Mouse (Mus musculus) lung, postnatal 25 days (tissue): ENCODE data around the gene Asb15.

Experiments used
- DNase-seq: peaks from one replicate; pipeline ENCODE4 v3.0.0; 2022; ENCODE audit warnings: low spot score

Gene Asb15

GRCm38 (mm10) chr6:24528064-24528243 is at the start of gene Asb15:
Gene Asb15, plus strand, starts transcription at chr6:24528144.
- DNase-seq = no peak

GRCm38 (mm10) chr6:24486530-24486929 is 41.4 kb upstream of the Asb15 start:
- no peak for DNase-seq

GRCm38 (mm10) chr6:24490341-24490740 is 37.6 kb upstream of the Asb15 start:
- no peak for DNase-seq

GRCm38 (mm10) chr6:24504141-24504540 is 23.8 kb upstream of the Asb15 start:
- DNase-seq = no peak

GRCm38 (mm10) chr6:24514552-24515284 is 13.2 kb upstream of the Asb15 start, which contains the start of gene Iqub:
Gene Iqub, minus strand, starts transcription at chr6:24515067.
- DNase-seq = peak; percentile 71

GRCm38 (mm10) chr6:24516197-24516596 is 11.7 kb upstream of the Asb15 start:
- DNase-seq = peak; percentile 29

GRCm38 (mm10) chr6:24525705-24526104 is 2.2 kb upstream of the Asb15 start:
- DNase-seq = no peak

- peak; percentile 94 for DNase-seq
Observed at GRCm38 (mm10) chr6:24527155-24528063, 535 bp upstream of the Asb15 start, which contains the start of gene Ndufa5. Gene Ndufa5, minus strand, starts transcription at chr6:24528013.

GRCm38 (mm10) chr6:24530166-24530565 is 2.2 kb downstream of the Asb15 start:
- peak; percentile 64 for DNase-seq

GRCm38 (mm10) chr6:24530711-24531420 is 2.9 kb downstream of the Asb15 start:
- DNase-seq = no peak

- no peak for DNase-seq
Observed at GRCm38 (mm10) chr6:24532804-24533203, 4.9 kb downstream of the Asb15 start.

- DNase-seq = no peak
Observed at GRCm38 (mm10) chr6:24538435-24538834, 10.5 kb downstream of the Asb15 start.

GRCm38 (mm10) chr6:24540106-24540505 is 12.2 kb downstream of the Asb15 start:
- DNase-seq = no peak

GRCm38 (mm10) chr6:24542393-24542792 is 14.4 kb downstream of the Asb15 start:
- DNase-seq = peak; percentile 31

GRCm38 (mm10) chr6:24543119-24543591 is 15.2 kb downstream of the Asb15 start:
- no peak for DNase-seq

- DNase-seq = no peak
Observed at GRCm38 (mm10) chr6:24546716-24547420, 18.9 kb downstream of the Asb15 start.

- no peak for DNase-seq
Observed at GRCm38 (mm10) chr6:24549801-24550200, 21.9 kb downstream of the Asb15 start.

GRCm38 (mm10) chr6:24552046-24552445 is 24.1 kb downstream of the Asb15 start:
- DNase-seq = no peak

GRCm38 (mm10) chr6:24554427-24555086 is 26.6 kb downstream of the Asb15 start:
- DNase-seq = peak; percentile 16

- no peak for DNase-seq
Observed at GRCm38 (mm10) chr6:24555488-24555887, 27.5 kb downstream of the Asb15 start.

- DNase-seq = no peak
Observed at GRCm38 (mm10) chr6:24564081-24564480, 36.1 kb downstream of the Asb15 start.
